Mouse (Mus musculus) midbrain, postnatal 0 days (tissue): ENCODE data around the gene Ddx39b. TPM values are rescaled to one million over a fixed set of nuclear protein-coding genes. Genes with fewer than 3 reads are reported as not detected.

Source experiments
- ATAC-seq: fragments of 200-750 bp; cut with Nextera tagmentation; 2 replicates; pipeline ENCODE4 v1.8.0; 2017; ENCODE audit warnings: moderate number of reproducible peaks, mild to moderate bottlenecking, moderate TSS enrichment, moderate library complexity; ENCODE audit not compliant: low FRiP score
- DNase-seq: peaks from one replicate; pipeline ENCODE4 v3.0.0-alpha.2; 2015; ENCODE audit warnings: low spot score
- H3K27ac ChIP-seq: fragments of 300-500 bp; sonication (generic); 2 replicates; pipeline ENCODE4 v1.5.1; 2014; ENCODE audit warnings: low read depth, mild to moderate bottlenecking, low read length, mixed read lengths
- H3K27me3 ChIP-seq: fragments of 300-500 bp; sonication (generic); 2 replicates; pipeline ENCODE4 v1.6.1; 2014; ENCODE audit warnings: low read length, control low read depth, mixed read lengths; ENCODE audit not compliant: insufficient read depth
- H3K36me3 ChIP-seq: fragments of 300-500 bp; sonication (generic); 2 replicates; pipeline ENCODE4 v1.6.1; 2014; ENCODE audit warnings: low read length, control low read depth, mixed read lengths; ENCODE audit not compliant: insufficient read depth
- H3K4me1 ChIP-seq: fragments of 300-500 bp; sonication (generic); 2 replicates; pipeline ENCODE4 v1.6.1; 2014; ENCODE audit warnings: mild to moderate bottlenecking, control low read depth, antibody characterized with exemption, low read length, mixed read lengths; ENCODE audit not compliant: insufficient read depth
- H3K4me2 ChIP-seq: fragments of 300-500 bp; sonication (generic); 2 replicates; pipeline ENCODE4 v1.6.1; 2014; ENCODE audit warnings: low read depth, mild to moderate bottlenecking, low read length, mixed read lengths; ENCODE audit not compliant: poor library complexity, severe bottlenecking
- H3K4me3 ChIP-seq: fragments of 300-500 bp; sonication (generic); 2 replicates; pipeline ENCODE4 v1.5.1; 2014; ENCODE audit warnings: low read depth, mild to moderate bottlenecking, low read length, moderate library complexity
- H3K9ac ChIP-seq: fragments of 300-500 bp; sonication (generic); replicated peaks from 2 replicates; pipeline ENCODE4 v1.6.1; 2014; ENCODE audit warnings: mild to moderate bottlenecking, low read length, moderate library complexity, mixed read lengths; ENCODE audit not compliant: poor library complexity, severe bottlenecking
- H3K9me3 ChIP-seq: fragments of 300-500 bp; sonication (generic); 2 replicates; pipeline ENCODE4 v1.6.1; 2016; ENCODE audit warnings: low read length, control low read depth
- CTCF ChIP-seq: IDR thresholded peaks from 2 replicates; pipeline ENCODE4 v1.5.1; 2016; ENCODE audit warnings: antibody characterized with exemption, mild to moderate bottlenecking
- WGBS: fragments of 180-500 bp; shearing (Covaris S2); extraction: QIAGEN DNeasy Blood & Tissue Kit; methylation state at CpG from one replicate; pipeline ENCODE4 v1.1.7; 2014; 5-methylcytosine and 5-hydroxymethylcytosine counted together
- polyA plus RNA-seq: library from polyadenylated mRNA; unstranded; fragments of >200 nt; fragmentation: Nextera tagmentation; extraction: Ambion mirVana; gene quantifications from 2 replicates; pipeline ENCODE4 v1.2.1, GENCODE M21; 2015
- total RNA-seq: library from RNA; depleted of rRNA; stranded (reverse); fragments of >200 nt; gene quantifications from 2 replicates; pipeline ENCODE4 v1.2.3, GENCODE M21; 2014

Ddx39b gene
- total and polyA plus RNA-seq, 2 experiments from 2014 or later = 261 to 329 TPM

GRCm38 (mm10) chr17:35201787-35202186 lies 39.8 kb upstream of the Ddx39b start, which contains the start of gene Tnf:
Gene Tnf, minus strand, starts transcription at chr17:35202007.
- no peak within 1 kb of the TSS for H3K4me3 ChIP-seq
- WGBS = 53% methylated on average over 13 of the region's 13 CpGs
- ATAC-seq = no peak
- no peaks in the 10 kb centered on the region for H3K9me3 ChIP-seq
- H3K9ac ChIP-seq = no peak within 1 kb of the TSS
- H3K27me3 ChIP-seq = peaks cover 6% of the 10 kb centered on the region; the same call in 1 of the 2 replicates
- TF ChIP-seq CTCF = no peak
- no peak within 1 kb of the TSS for H3K4me2 ChIP-seq
- H3K4me1 ChIP-seq = no peaks in the 10 kb centered on the region
- H3K27ac ChIP-seq = no peak within 1 kb of the TSS
- H3K36me3 ChIP-seq = no peaks in the 10 kb centered on the region
- no peak for DNase-seq

GRCm38 (mm10) chr17:35202442-35202841 lies 39.1 kb upstream of the Ddx39b start:
- 85% methylated on average over 4 of the region's 4 CpGs for WGBS

GRCm38 (mm10) chr17:35204494-35205379 lies 36.8 kb upstream of the Ddx39b start, which contains the start of gene Lta:
Gene Lta, minus strand, starts transcription at chr17:35205351.
- WGBS = 31% methylated on average over 20 of the region's 20 CpGs
- Histone ChIP-seq H3K27me3 (peaks cover 6% of the 10 kb centered on the region; the same call in 1 of the 2 replicates), H3K4me1 (no peaks in the 10 kb centered on the region), H3K4me2 (no peak within 1 kb of the TSS), H3K4me3 (no peak within 1 kb of the TSS), H3K9ac (no peak within 1 kb of the TSS), H3K9me3 (no peaks in the 10 kb centered on the region), H3K27ac (no peak within 1 kb of the TSS), H3K36me3 (no peaks in the 10 kb centered on the region)
- TF ChIP-seq CTCF = no peak
- ATAC-seq = no peak
- DNase-seq = no peak

More at GRCm38 (mm10) chr17:35202442-35202841, 39.1 kb upstream of the Ddx39b start:
- H3K4me2 ChIP-seq = no peak overlapping the region
- DNase-seq (no peak), ATAC-seq (no peak)
- H3K9me3 ChIP-seq = no peaks in the 10 kb centered on the region
- no peaks in the 10 kb centered on the region for H3K4me1 ChIP-seq
- no peak for TF ChIP-seq CTCF
- H3K36me3 ChIP-seq = no peaks in the 10 kb centered on the region
- H3K27ac ChIP-seq = no peak overlapping the region
- H3K27me3 ChIP-seq = peaks cover 6% of the 10 kb centered on the region; the same call in 1 of the 2 replicates
- H3K9ac ChIP-seq = no peak overlapping the region
- no peak overlapping the region for H3K4me3 ChIP-seq

GRCm38 (mm10) chr17:35205380-35205769 lies 36.2 kb upstream of the Ddx39b start:
- H3K36me3 ChIP-seq = no peaks in the 10 kb centered on the region
- no peaks in the 10 kb centered on the region for H3K9me3 ChIP-seq
- no peaks in the 10 kb centered on the region for H3K4me1 ChIP-seq
- no peak overlapping the region for H3K4me3 ChIP-seq
- no peak for TF ChIP-seq CTCF
- peaks cover 4% of the 10 kb centered on the region; the same call in 1 of the 2 replicates for H3K27me3 ChIP-seq
- no peak overlapping the region for H3K4me2 ChIP-seq
- H3K27ac ChIP-seq = no peak overlapping the region
- 59% methylated on average over 10 of the region's 10 CpGs for WGBS
- ATAC-seq (no peak), DNase-seq (no peak)
- no peak overlapping the region for H3K9ac ChIP-seq

GRCm38 (mm10) chr17:35209785-35210535 lies 31.6 kb upstream of the Ddx39b start:
- no peak for TF ChIP-seq CTCF
- Histone ChIP-seq H3K4me1 (no peaks in the 10 kb centered on the region), H3K27me3 (no peaks in the 10 kb centered on the region), H3K4me2 (no peak overlapping the region), H3K27ac (no peak overlapping the region), H3K9me3 (no peaks in the 10 kb centered on the region), H3K9ac (no peak overlapping the region), H3K4me3 (no peak overlapping the region), H3K36me3 (no peaks in the 10 kb centered on the region)
- 66% methylated on average over 12 of the region's 12 CpGs for WGBS
- DNase-seq (no peak), ATAC-seq (no peak)

GRCm38 (mm10) chr17:35210593-35210992 lies 31.0 kb upstream of the Ddx39b start:
- no peak for DNase-seq
- Histone ChIP-seq H3K4me3 (no peak overlapping the region), H3K27me3 (no peaks in the 10 kb centered on the region), H3K36me3 (no peaks in the 10 kb centered on the region), H3K9me3 (no peaks in the 10 kb centered on the region), H3K9ac (no peak overlapping the region), H3K4me2 (no peak overlapping the region), H3K4me1 (no peaks in the 10 kb centered on the region), H3K27ac (no peak overlapping the region)
- 79% methylated on average over 3 of the region's 3 CpGs for WGBS
- no peak for ATAC-seq
- no peak for TF ChIP-seq CTCF
